Mouse (Mus musculus) hindbrain, embryonic 16.5 days (tissue): ENCODE data around the gene Kcnh4. TPM values are rescaled to one million over a fixed set of nuclear protein-coding genes. Genes with fewer than 3 reads are reported as not detected.

Experiments
- ATAC-seq: fragments of 200-750 bp; cut with Nextera tagmentation; 2 replicates; pipeline ENCODE4 v1.8.0; 2017; ENCODE audit warnings: moderate TSS enrichment, moderate library complexity
- H3K27ac ChIP-seq: fragments of 300-500 bp; sonication (generic); 2 replicates; pipeline ENCODE4 v1.5.1; 2014; ENCODE audit warnings: low read depth, mild to moderate bottlenecking, control low read depth, low read length, moderate library complexity
- H3K27me3 ChIP-seq: fragments of 300-500 bp; sonication (generic); replicated peaks from 2 replicates; pipeline ENCODE4 v1.6.1; 2014; ENCODE audit warnings: low read length; ENCODE audit not compliant: control insufficient read depth, insufficient read depth
- H3K36me3 ChIP-seq: fragments of 300-500 bp; sonication (generic); 2 replicates; pipeline ENCODE4 v1.6.1; 2014; ENCODE audit warnings: mild to moderate bottlenecking, low read length, moderate library complexity, mixed read lengths; ENCODE audit not compliant: control insufficient read depth, insufficient read depth
- H3K4me1 ChIP-seq: fragments of 300-500 bp; sonication (generic); 2 replicates; pipeline ENCODE4 v1.6.1; 2014; ENCODE audit warnings: low read depth, low read length; ENCODE audit not compliant: control insufficient read depth, insufficient read depth
- H3K4me2 ChIP-seq: fragments of 300-500 bp; sonication (generic); 2 replicates; pipeline ENCODE4 v1.6.1; 2014; ENCODE audit warnings: mild to moderate bottlenecking, low read length, control low read depth, moderate library complexity
- H3K4me3 ChIP-seq: fragments of 300-500 bp; sonication (generic); 2 replicates; pipeline ENCODE4 v1.5.1; 2014; ENCODE audit warnings: mild to moderate bottlenecking, low read length, control low read depth, moderate library complexity
- H3K9ac ChIP-seq: fragments of 300-500 bp; sonication (generic); 2 replicates; pipeline ENCODE4 v1.6.1; 2014; ENCODE audit warnings: low read depth, mild to moderate bottlenecking, control low read depth, low read length, moderate library complexity
- H3K9me3 ChIP-seq: fragments of 300-500 bp; sonication (generic); 2 replicates; pipeline ENCODE4 v1.6.1; 2014; ENCODE audit warnings: mild to moderate bottlenecking, low read length, moderate library complexity; ENCODE audit not compliant: control insufficient read depth
- WGBS: fragments of 180-500 bp; shearing (Covaris S2); extraction: QIAGEN DNeasy Blood & Tissue Kit; methylation state at CpG from one replicate; pipeline ENCODE4 v1.1.7; 2014; 5-methylcytosine and 5-hydroxymethylcytosine counted together
- polyA plus RNA-seq: library from polyadenylated mRNA; unstranded; fragments of >200 nt; fragmentation: Nextera tagmentation; extraction: Ambion mirVana; gene quantifications from 2 replicates; pipeline ENCODE4 v1.2.1, GENCODE M21; 2015

Gene Kcnh4
- polyA plus RNA-seq, 1 experiment from 2014 or later = 8.9 TPM

DNA sequence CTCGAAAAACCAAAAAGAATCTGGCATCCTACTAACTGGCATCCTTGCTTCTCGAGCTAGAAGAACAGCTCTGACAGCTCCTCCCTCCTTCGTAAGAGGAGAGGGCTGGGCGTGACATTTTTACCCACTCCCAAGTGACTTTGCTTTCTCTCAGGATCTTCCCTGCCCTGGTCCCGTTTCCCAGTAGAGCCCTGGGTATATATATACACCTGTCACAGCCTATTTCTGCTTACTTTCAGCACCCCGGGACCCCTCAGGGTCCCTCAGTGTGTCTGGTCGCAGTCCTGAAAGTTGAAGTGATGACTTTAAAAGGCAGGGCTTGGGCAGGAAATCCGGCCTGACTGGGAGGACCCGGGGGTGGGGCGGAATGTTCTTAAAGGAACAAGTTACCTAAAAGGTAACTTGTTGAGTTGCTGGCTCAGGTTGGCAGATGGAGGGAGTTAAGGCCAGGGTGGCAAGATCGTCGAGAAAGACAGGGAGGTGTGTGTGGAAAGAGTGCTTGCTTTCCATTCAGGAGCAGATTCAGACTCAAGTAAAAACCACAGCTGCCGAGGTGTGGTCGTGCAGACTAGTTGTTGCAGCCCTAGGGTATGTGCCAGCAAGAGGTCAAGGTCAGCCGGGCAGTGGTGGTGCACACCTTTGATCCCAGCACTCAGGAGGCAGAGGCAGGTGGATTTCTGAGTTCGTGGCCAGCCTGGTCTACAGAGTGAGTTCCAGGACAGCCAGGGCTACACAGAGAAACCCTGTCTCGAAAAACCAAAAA is 11.1 kb upstream of the Kcnh4 start, which contains the start of gene Ghdc:
Gene Ghdc, minus strand, starts transcription at position 312 of the 763 bp plus-strand sequence.
- peak within 1 kb of the TSS; percentile 57 for H3K9ac ChIP-seq
- H3K27ac ChIP-seq = no peak within 1 kb of the TSS
- H3K27me3 ChIP-seq = no peaks in the 10 kb centered on the region
- WGBS = 23% methylated on average over 17 of the region's 17 CpGs
- peak within 1 kb of the TSS; percentile 48 for H3K4me3 ChIP-seq
- peak; percentile 78 for ATAC-seq
- H3K4me1 ChIP-seq = peaks cover 5% of the 10 kb centered on the region
- no peaks in the 10 kb centered on the region for H3K9me3 ChIP-seq
- H3K4me2 ChIP-seq = peak within 1 kb of the TSS; percentile 52
- H3K36me3 ChIP-seq = no peaks in the 10 kb centered on the region

DNA sequence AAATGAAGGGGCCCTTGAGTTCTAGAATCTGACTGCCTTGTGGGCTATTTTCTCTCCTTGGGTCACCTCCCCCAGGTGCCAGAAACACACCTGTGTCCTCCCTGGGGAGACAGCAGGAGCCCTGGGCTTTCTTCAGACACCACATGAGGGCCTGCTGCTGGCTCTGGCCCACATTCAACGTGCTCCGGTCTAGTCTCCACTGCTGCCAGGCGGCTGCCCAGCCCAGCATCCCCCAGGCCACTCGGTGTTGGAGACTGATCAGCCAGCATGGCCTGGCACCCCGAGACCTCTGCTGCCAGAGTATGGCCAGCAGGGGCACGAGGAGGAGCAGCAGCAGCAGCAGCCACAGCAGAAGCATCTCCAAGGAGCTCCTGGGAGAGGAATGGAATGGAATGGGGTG is 10.2 kb upstream of the Kcnh4 start:
- 40% methylated on average over 6 of the region's 6 CpGs for WGBS
- Histone ChIP-seq H3K4me2 (peak overlapping the region; percentile 52), H3K36me3 (no peaks in the 10 kb centered on the region), H3K4me3 (peak overlapping the region; percentile 48), H3K27ac (no peak overlapping the region), H3K27me3 (no peaks in the 10 kb centered on the region), H3K4me1 (peaks cover 5% of the 10 kb centered on the region), H3K9me3 (no peaks in the 10 kb centered on the region), H3K9ac (peak overlapping the region; percentile 57)
- ATAC-seq = peak; percentile 35; the same call in 1 of the 2 replicates

DNA sequence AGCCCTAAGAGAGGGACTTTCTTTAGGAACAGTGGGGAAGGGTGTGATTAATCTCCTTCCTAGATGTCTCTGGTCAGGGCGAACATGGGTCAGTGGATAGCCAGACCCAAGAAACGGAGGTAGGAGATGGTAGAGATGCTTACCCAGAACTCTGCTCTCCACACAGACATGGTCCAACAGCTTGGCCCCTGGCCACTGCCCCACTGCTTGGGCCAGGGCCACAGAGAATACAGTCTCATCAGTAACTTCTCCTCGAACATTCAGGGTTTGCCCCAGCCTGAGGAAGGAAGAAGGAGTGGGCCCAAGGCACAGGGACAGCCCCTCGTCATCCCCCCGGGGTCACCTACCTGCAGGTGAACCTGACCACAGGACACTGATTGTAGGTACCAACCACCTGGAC is 8.1 kb upstream of the Kcnh4 start:
- no peak overlapping the region for H3K27ac ChIP-seq
- H3K4me3 ChIP-seq = no peak overlapping the region
- 96% methylated on average over 5 of the region's 5 CpGs for WGBS
- peaks cover 5% of the 10 kb centered on the region for H3K4me1 ChIP-seq
- H3K9ac ChIP-seq = no peak overlapping the region
- no peak overlapping the region for H3K4me2 ChIP-seq
- H3K36me3 ChIP-seq = no peaks in the 10 kb centered on the region
- H3K27me3 ChIP-seq = no peaks in the 10 kb centered on the region
- H3K9me3 ChIP-seq = no peaks in the 10 kb centered on the region
- no peak for ATAC-seq

DNA sequence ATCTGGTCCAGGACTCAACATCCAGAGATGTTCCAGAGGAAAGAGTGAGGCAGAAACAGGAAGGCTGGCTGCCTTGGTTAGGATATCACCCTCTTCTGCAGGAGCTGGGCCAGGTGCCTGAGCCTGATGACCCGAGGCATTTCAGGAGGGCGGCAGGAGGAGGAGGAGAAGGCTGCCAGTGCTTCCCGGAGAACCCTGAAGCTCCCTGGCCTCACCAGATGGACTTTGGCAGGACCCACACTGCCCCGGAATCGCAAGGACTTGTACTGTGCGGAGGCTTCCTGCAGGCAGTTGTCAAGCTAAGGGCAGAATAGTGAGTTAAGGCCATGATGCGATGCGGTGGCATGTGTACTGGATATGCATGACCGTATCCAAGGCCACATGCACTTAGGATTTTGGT is 7.0 kb upstream of the Kcnh4 start:
- H3K9me3 ChIP-seq = no peaks in the 10 kb centered on the region
- H3K36me3 ChIP-seq = no peaks in the 10 kb centered on the region
- H3K9ac ChIP-seq = no peak overlapping the region
- H3K4me1 ChIP-seq = peaks cover 5% of the 10 kb centered on the region
- no peak overlapping the region for H3K27ac ChIP-seq
- no peak overlapping the region for H3K4me3 ChIP-seq
- WGBS = 88% methylated on average over 9 of the region's 9 CpGs
- no peak overlapping the region for H3K4me2 ChIP-seq
- ATAC-seq = no peak
- no peaks in the 10 kb centered on the region for H3K27me3 ChIP-seq

GRCm38 (mm10) chr11:100762831-100763230 is 3.1 kb upstream of the Kcnh4 start, which contains the start of gene Hcrt:
Gene Hcrt (minus strand): TSS chr11:100762931.
- Histone ChIP-seq H3K4me1 (peaks cover 11% of the 10 kb centered on the region), H3K4me2 (peak within 1 kb of the TSS; percentile 66), H3K27me3 (no peaks in the 10 kb centered on the region), H3K9ac (peak within 1 kb of the TSS; percentile 62), H3K9me3 (no peaks in the 10 kb centered on the region), H3K4me3 (peak within 1 kb of the TSS; percentile 48), H3K27ac (no peak within 1 kb of the TSS; the same call in 1 of the 2 replicates), H3K36me3 (no peaks in the 10 kb centered on the region)
- ATAC-seq = no peak
- 83% methylated on average over 7 of the region's 7 CpGs for WGBS

DNA sequence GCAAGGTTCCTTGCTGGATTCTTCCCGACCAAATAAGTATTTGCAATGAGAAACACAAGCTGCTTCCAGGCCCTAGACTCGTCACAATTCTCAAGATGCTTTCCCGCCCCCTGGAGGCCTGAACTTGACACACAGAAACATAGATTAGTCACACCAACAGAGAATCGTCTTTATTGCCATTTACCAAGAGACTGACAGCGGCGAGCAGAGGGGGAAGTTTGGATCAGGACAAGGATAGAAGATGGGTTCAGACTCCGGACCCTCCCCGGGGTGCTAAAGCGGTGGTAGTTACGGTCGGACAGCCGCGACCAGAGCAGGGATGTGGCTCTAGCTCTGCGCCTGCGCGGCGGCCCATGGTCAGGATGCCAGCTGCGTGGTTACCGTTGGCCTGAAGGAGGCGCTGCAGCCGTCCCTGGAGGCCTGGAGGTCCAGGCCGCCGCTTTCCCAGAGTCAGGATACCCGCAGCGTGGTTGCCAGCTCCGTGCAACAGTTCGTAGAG is 1.9 kb upstream of the Kcnh4 start:
- Histone ChIP-seq H3K36me3 (no peaks in the 10 kb centered on the region), H3K4me1 (peaks cover 12% of the 10 kb centered on the region), H3K9ac (peak overlapping the region; percentile 62), H3K9me3 (no peaks in the 10 kb centered on the region), H3K4me3 (peak overlapping the region; percentile 48), H3K4me2 (peak overlapping the region; percentile 66), H3K27me3 (no peaks in the 10 kb centered on the region), H3K27ac (peak overlapping the region; percentile 60)
- ATAC-seq = peak; percentile 57
- WGBS = under 1% methylated on average over 27 of the region's 27 CpGs

DNA sequence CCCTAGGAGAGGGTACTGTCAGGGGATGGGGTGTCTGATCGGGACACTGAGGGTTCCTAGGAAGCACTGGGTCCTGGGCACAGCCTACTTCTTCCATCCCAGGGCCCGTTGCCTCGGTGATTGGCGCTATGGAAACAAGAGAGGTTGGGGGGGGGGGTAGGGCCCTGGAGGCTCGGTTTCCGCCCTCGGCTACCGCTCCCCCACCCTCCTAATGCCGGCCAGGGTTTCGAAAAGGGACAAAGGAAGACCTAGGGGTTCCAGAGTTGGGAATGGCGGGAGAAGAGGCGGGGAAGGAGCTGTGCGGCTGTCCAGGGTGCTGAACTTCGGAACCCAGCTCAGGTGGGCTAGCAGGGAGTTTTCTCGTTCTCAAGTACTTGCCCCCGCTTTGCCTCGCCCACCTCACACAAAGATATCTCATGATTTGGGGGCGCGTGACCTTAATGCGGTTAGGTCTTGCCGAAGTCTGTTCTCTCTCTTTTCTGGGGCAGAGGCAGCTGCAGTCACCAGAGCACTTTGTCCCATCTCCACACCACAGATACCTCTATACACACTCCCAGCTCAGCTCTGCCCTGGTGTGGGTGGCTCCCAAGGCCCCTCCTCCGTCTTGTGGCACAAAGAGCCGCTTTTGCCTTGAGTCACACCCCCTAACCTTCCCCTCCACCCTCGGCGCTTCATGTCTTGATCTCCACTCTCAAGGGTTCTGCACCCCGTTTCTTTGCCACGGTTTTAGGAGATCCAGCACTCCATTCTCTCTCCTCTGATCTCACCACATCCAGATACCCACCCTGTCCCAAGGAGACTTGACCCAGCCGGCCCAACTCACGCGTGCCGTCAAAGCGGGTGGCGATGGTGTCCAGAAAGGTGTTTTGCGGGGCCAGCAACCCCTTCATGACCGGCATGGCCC is 783 bp downstream of the Kcnh4 start:
- H3K27me3 ChIP-seq = no peaks in the 10 kb centered on the region
- H3K4me3 ChIP-seq = peak overlapping the region; percentile 68
- H3K4me1 ChIP-seq = peaks cover 12% of the 10 kb centered on the region
- ATAC-seq = peak; percentile 51
- H3K9me3 ChIP-seq = no peaks in the 10 kb centered on the region
- peak overlapping the region; percentile 81 for H3K4me2 ChIP-seq
- H3K27ac ChIP-seq = peak overlapping the region; percentile 67
- peak overlapping the region; percentile 75 for H3K9ac ChIP-seq
- H3K36me3 ChIP-seq = peaks cover 8% of the 10 kb centered on the region
- WGBS = 1% methylated on average over 35 of the region's 35 CpGs

- no peaks in the 10 kb centered on the region for H3K27me3 ChIP-seq
- no peak overlapping the region for H3K9ac ChIP-seq
- H3K27ac ChIP-seq = no peak overlapping the region
- H3K4me2 ChIP-seq = no peak overlapping the region
- no peaks in the 10 kb centered on the region for H3K9me3 ChIP-seq
- ATAC-seq = no peak
- H3K4me3 ChIP-seq = no peak overlapping the region
- H3K4me1 ChIP-seq = peaks cover 12% of the 10 kb centered on the region
- 91% methylated on average over 12 of the region's 12 CpGs for WGBS
- peaks cover 8% of the 10 kb centered on the region for H3K36me3 ChIP-seq
These were observed 2.2 kb downstream of the Kcnh4 start for GRCm38 (mm10) chr11:100757566-100757965.

GRCm38 (mm10) chr11:100756476-100756875 is 3.3 kb downstream of the Kcnh4 start:
- no peak overlapping the region for H3K9ac ChIP-seq
- WGBS = 66% methylated on average over 6 of the region's 6 CpGs
- no peak overlapping the region for H3K4me2 ChIP-seq
- H3K4me3 ChIP-seq = no peak overlapping the region
- no peaks in the 10 kb centered on the region for H3K9me3 ChIP-seq
- no peak overlapping the region for H3K27ac ChIP-seq
- no peak for ATAC-seq
- peaks cover 12% of the 10 kb centered on the region for H3K4me1 ChIP-seq
- peaks cover 16% of the 10 kb centered on the region for H3K36me3 ChIP-seq
- H3K27me3 ChIP-seq = no peaks in the 10 kb centered on the region
